Mouse (Mus musculus) regulatory T cell (primary cell): ENCODE measurements around the gene Calcb.
"Not testable (repeated sequence)": the region's sequence is repeated elsewhere in the genome, so short reads cannot be mapped to it uniquely, and the experiment has no call there.

Experiments used
- in situ Hi-C: fragments of 300-600 bp; cut with MboI, MseI; formaldehyde crosslinking; loops from one replicate; pipeline ENCODE4 v1.15.1; 2025; ENCODE audit warnings: high pct_unique_total_duplicates

Calcb gene

GRCm38 (mm10) chr7:114718300-114718699 is at the start of gene Calcb:
Gene Calcb, plus strand, starts transcription at chr7:114718643.
- in situ Hi-C loops = no loop called here

GRCm38 (mm10) chr7:114671405-114671804 is 47.0 kb upstream of the Calcb start:
- in situ Hi-C loops = loop anchor here (5.0 kb wide), 1 partner anchor 94 kb away; no protein-coding TSS in a partner anchor

DNA sequence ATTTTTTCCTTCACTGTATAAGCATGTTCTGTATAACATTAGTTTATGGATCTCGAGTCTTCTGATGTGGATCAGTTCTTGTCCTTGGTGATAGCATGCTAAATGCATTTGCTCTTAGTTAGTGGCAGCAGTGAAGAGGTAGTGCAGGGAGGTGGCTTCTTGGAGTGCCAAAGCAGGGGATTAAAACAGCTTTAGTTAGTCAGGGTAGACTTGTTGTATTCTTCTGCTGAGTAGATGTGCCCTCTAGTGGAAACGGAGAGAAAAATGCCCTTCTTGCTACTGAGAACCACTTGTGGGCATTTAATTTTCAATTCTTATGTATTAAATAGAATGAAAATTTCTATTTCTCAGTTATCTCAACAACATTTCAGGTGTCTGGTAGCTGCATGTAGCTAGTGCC is 45.7 kb upstream of the Calcb start:
- in situ Hi-C loops = loop anchor here (5.0 kb wide), 1 partner anchor 95 kb away; no protein-coding TSS in a partner anchor

GRCm38 (mm10) chr7:114692339-114692738 is 26.1 kb upstream of the Calcb start:
- in situ Hi-C loops = no loop called here

- in situ Hi-C loops = no loop called here
Observed at GRCm38 (mm10) chr7:114700871-114701270, 17.6 kb upstream of the Calcb start.

GRCm38 (mm10) chr7:114706716-114707115 is 11.7 kb upstream of the Calcb start:
- in situ Hi-C loops = no loop called here

DNA sequence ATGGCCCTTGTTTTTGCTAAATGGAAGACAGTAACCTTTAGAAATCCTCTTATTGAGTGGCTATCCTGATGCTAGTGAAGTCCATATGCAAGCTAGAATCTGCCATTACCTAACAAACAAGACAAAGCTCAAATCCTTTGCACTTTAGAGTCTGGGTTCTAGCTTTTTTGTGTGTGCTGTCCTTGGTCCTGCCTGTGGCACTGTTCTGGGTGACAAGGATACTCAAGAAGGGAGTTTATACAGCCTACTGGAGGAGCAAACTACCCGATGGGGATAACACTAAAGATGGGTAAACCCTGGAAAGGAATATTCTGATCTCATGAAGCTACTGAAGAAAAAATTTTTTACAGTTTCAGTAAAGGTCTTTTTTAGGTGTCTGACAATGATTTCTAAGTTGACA is 11.0 kb upstream of the Calcb start:
- in situ Hi-C loops = no loop called here

- in situ Hi-C loops = no loop called here
Observed at GRCm38 (mm10) chr7:114710419-114710818, 8.0 kb upstream of the Calcb start.

DNA sequence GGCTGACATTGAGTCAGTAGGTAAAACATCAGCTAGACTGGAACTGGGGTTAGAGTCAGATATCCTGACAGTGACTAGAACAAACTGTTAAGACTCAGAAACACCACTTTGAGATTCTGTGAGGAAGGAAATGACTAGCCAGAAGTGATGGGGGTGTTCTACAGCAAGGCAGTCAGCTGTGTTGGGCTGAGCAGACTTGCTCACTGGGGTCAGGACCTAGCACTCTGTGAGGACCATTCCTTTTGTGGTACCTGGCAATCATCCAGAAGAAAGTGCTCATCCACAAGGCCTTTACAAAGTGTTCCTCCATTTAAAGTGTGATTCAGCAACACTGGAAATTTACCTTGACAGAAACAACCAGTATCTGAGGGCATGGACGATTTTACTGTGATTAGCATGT is 5.9 kb upstream of the Calcb start:
- in situ Hi-C loops = no loop called here

- in situ Hi-C loops = no loop called here
Observed at GRCm38 (mm10) chr7:114719381-114720131, 1.1 kb downstream of the Calcb start.

- in situ Hi-C loops = not testable (repeated sequence)
Observed at GRCm38 (mm10) chr7:114729696-114730095, 11.3 kb downstream of the Calcb start.

GRCm38 (mm10) chr7:114731175-114731574 is 12.7 kb downstream of the Calcb start:
- in situ Hi-C loops = no loop called here

DNA sequence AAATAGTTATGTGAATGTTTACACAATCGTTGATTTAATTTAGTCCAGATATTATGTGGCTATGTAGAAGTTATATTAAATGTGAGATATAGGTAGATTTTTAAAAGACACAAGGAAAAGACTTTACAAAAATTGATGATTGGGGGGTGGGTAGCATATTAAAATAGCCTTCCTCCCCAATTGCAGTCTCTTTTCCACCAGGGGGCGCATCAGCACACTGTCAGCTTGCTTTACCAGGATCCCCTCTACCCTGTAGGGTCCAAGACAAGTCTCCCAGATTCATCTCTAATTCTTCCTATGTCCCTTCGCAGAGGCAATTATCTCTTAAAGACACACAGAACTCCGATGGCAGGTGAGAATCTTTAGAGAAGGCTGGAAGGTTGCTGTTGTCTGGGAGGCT is 13.3 kb downstream of the Calcb start:
- in situ Hi-C loops = not testable (repeated sequence)

GRCm38 (mm10) chr7:114736256-114736655 is 17.8 kb downstream of the Calcb start:
- in situ Hi-C loops = no loop called here

GRCm38 (mm10) chr7:114738166-114738565 is 19.7 kb downstream of the Calcb start:
- in situ Hi-C loops = no loop called here

DNA sequence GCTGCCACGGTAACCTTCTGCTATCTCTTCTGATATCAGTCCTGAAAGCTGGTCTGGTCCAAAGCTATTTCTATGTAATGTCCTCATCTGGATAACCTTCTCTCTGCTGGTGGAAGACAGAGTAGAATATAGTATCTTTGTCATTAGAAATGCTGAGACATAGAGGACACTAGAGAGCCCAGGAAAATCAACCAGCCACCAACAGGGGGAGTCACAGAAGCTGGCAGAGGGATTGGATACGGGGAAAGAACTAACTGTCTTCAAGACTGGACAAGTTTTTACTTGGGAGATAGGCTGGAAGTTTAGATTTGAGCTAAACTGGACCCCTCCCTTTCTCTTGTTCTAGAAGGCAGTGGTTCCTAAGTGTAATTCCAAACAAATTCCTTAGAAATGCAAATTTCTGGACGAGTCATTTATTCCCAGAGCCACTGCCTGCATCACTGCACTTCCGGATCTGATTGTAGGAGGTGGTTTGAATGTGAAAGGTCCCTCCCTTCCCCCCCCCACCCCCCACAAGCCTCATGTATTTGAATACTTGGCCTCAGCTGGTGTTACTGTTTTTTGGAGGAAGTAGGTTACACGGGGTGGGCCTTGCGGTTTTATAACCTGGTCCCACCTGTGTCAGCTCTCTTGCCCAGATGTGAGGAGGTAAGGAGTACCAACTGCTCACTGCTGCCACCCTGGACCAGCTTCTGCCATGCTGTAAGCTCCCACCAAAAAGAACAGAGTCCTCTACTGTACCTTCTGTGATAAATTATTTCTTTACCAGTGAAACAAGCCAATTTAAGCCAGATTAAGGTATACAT is 22.1 kb downstream of the Calcb start:
- in situ Hi-C loops = no loop called here

DNA sequence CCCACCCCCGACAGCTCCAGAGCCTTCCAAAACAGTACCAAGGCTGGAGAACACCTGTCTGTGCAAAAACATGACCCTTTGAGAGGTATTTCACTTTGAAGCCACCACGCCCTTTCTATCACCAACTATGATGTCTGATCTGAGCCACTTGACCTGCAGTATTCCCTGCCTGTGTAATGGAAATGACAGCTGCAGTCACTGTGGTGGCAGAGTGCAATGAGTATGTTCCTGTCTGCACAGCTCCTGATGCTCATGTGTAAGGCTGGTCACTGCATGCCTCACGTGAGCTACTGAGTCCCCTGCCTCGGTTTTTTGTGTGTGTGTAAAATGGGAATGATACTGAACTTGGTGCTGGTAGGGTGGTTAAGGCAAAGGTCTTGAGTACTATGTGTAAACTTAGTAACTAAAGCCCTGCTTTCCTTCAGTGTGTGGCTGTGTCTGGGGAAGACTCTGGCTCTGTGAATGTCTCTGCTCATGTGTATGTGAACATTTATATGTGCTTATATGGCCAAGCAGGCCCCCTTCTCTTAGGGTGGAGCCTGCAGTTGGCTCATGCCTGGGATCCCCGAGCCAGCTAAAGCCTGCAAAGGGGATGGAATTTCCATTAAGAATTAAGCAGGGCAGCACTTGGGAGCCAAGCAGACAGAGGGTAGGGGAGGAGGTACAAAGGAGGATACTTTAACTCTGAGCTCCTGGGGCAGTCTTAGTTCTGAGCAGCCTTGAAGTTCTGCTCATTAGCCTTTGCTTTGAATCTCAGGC is 24.8 kb downstream of the Calcb start, which contains the start of gene Insc:
Gene Insc (plus strand): TSS at position 673 of the 759 bp plus-strand sequence.
- in situ Hi-C loops = no loop called here

GRCm38 (mm10) chr7:114744639-114745245 is 26.3 kb downstream of the Calcb start:
- in situ Hi-C loops = no loop called here

GRCm38 (mm10) chr7:114745481-114746271 is 27.2 kb downstream of the Calcb start:
- in situ Hi-C loops = no loop called here

DNA sequence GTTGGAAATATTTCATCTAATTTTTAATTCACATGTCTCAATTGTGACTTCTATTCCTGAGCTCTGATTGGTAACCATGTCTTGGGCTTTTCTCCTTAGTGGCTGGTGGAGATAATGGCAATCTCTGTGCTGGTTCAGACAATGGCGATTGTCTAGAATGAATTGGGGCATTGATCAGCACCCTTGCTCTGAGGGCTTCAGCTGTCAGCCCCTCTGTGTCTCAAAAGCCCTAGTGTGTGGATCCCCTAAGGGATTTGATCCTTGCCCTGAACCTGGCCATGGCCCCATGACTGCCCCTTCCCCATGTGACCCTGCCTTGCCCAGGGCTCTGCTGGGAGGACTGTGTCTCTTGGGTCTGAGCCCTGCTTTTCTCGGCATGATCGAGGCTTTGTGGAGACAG is 29.2 kb downstream of the Calcb start:
- in situ Hi-C loops = no loop called here

GRCm38 (mm10) chr7:114748239-114748638 is 29.8 kb downstream of the Calcb start:
- in situ Hi-C loops = no loop called here
